Mouse (Mus musculus) brain, embryonic 14.5 days (tissue): ENCODE measurements at regions not wholly inside any gene's neighbourhood (a gene's known extent, or its start where the extent isn't known, plus 50 kb on each side); places are given as distances from the start of the nearest gene placed in this dataset.

Experiments
- CTCF ChIP-seq: fragments of 200-500 bp; IDR thresholded peaks from 2 replicates; pipeline ENCODE4 v1.5.1; 2012; ENCODE audit warnings: inconsistent platforms, mild to moderate bottlenecking, moderate library complexity, borderline replicate concordance; ENCODE audit not compliant: insufficient read depth, insufficient read length; ENCODE audit errors: extremely low read depth
- POLR2A ChIP-seq: fragments of 200-500 bp; IDR thresholded peaks from 2 replicates; pipeline ENCODE4 v1.6.1; 2012; ENCODE audit warnings: mild to moderate bottlenecking, inconsistent platforms, borderline replicate concordance; ENCODE audit not compliant: poor library complexity, insufficient read depth, insufficient read length, severe bottlenecking; ENCODE audit errors: extremely low read depth

GRCm38 (mm10) chr10:117437970-117438369 lies 58.2 kb upstream of the Cpsf6 start:
- no peak for TF ChIP-seq POLR2A
- no peak for TF ChIP-seq CTCF
